Mouse (Mus musculus) ZHBTc4 (cell line): ENCODE results near the gene Msh6.
"Not testable (repeated sequence)": the region's sequence is repeated elsewhere in the genome, so short reads cannot be mapped to it uniquely, and the experiment has no call there.

Experiments used
- DNase-seq: peaks from one replicate; pipeline ENCODE4 v3.0.0-alpha.2; 2011; ENCODE audit warnings: low read depth, low spot score

Msh6 gene

GRCm38 (mm10) chr17:87979696-87980095 is 4.8 kb downstream of the Msh6 start:
- DNase-seq = not testable (repeated sequence)

GRCm38 (mm10) chr17:87982112-87982511 is 7.2 kb downstream of the Msh6 start:
- peak; percentile 65 for DNase-seq

DNA sequence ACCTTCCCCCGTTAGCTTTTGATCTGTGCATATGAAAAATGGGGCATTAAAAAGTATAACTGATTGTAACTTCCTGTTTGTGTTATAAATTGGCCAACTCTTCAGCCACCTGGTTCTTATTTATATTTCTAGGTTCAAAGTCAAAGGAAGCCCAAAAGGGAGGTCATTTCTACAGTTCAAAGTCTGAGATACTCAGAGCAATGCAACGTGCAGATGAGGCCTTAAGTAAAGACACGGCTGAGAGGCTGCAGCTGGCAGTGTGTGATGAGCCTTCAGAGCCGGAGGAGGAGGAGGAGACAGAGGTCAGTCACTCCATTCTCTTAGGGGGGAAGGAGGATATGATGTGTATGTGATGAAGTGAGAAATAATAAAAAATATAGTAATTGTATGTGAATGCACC is 8.5 kb downstream of the Msh6 start:
- DNase-seq = no peak

GRCm38 (mm10) chr17:87984440-87985214 is 9.8 kb downstream of the Msh6 start:
- DNase-seq = no peak

- no peak for DNase-seq
These were observed 11.1 kb downstream of the Msh6 start for GRCm38 (mm10) chr17:87985916-87986315.

GRCm38 (mm10) chr17:87987507-87987906 is 12.6 kb downstream of the Msh6 start:
- DNase-seq = no peak

DNA sequence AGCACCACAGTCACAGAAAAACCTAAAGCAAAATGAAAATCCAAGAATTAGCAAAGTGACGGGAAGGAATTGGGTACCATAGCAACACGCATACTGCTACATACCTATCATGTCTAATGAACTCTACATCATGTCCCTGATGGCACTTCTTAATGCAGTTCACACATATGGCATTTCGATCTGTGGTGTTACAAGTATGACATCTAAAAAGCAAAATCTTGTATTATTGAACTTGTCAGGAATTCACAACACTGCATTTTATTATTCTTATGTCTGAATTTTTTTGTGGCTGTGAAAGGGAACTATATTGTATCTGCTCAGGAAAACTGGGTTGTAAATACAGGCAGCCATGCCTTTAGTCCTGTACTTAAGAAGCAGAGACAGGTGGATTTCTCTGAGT is 17.3 kb downstream of the Msh6 start:
- no peak for DNase-seq

- DNase-seq = no peak
These were observed 18.5 kb downstream of the Msh6 start for GRCm38 (mm10) chr17:87993338-87993737.

GRCm38 (mm10) chr17:87997808-87998207 is 22.9 kb downstream of the Msh6 start:
- DNase-seq = no peak

DNA sequence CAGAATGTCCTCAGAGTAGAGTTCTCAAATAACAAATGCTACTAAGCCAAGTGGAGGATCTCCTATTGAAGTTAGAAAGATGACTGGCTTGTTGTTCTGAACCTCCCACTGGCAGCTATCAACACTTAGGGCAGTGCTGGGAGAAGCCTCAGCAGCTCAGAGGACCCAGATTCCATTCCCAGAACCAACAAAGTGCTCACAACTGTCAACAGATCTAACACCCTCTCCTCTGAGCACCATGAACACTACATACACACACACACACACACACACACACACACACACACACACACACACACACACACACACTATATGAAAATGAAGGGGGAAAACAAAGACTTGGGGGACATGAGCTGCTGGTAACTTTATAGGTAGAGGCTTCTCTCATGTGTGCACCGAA is 30.0 kb downstream of the Msh6 start:
- no peak for DNase-seq

GRCm38 (mm10) chr17:88006956-88007355 is 32.1 kb downstream of the Msh6 start:
- no peak for DNase-seq

- no peak for DNase-seq
These were observed 39.6 kb downstream of the Msh6 start for GRCm38 (mm10) chr17:88014456-88014855.

- DNase-seq = peak; percentile 57
These were observed 41.2 kb downstream of the Msh6 start for GRCm38 (mm10) chr17:88016027-88016426.

DNA sequence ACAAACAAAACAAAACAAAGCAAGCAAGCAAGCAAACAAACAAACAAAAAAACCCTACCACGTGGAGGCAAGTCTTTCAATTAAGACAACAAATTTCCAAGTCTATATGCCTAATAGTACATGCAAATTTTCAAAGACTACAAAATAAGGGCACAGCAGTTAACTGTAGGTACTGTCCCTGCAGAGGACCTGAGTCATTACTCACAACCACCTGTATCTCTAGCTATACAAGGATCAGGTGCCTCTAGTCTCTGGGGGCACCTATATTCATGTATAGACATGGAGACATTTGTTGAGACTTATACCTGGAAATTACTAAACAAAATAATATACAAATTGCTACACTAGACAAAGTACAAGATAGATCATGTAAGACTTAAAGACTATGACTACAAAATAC is 49.1 kb downstream of the Msh6 start:
- no peak for DNase-seq

- peak; percentile 60 for DNase-seq
These were observed 50.4 kb downstream of the Msh6 start for GRCm38 (mm10) chr17:88025227-88025626.

GRCm38 (mm10) chr17:88029194-88029970 is 54.5 kb downstream of the Msh6 start:
- no peak for DNase-seq

- DNase-seq = no peak
These were observed 56.9 kb downstream of the Msh6 start for GRCm38 (mm10) chr17:88031755-88032154.

- DNase-seq = no peak
These were observed 59.6 kb downstream of the Msh6 start for GRCm38 (mm10) chr17:88034418-88034817.
